Mouse (Mus musculus): ENCODE results near the gene Ndufb6. TPM values are rescaled to one million over a fixed set of nuclear protein-coding genes. Genes with fewer than 3 reads are reported as not detected.

The Ndufb6 gene
- polyA plus RNA-seq, 1 experiment from 2014 or later: 294 TPM

- no peak overlapping the region for H3K27ac ChIP-seq (ENCODE audit: low read depth)
- no peak for TF ChIP-seq CTCF (IDR thresholded peaks at IDR 0.05; ENCODE audit: low read depth)
- no peak for TF ChIP-seq EP300 (IDR thresholded peaks at IDR 0.05; ENCODE audit: low read depth)
- H3K4me2 ChIP-seq (ENCODE audit: low read depth, low read length): no peak overlapping the region
- H3K36me3 ChIP-seq (replicated peaks; ENCODE audit: insufficient read depth, low read length): peaks cover 14% of the 10 kb centered on the region
- no peaks in the 10 kb centered on the region for H3K27me3 ChIP-seq (ENCODE audit: insufficient read depth, low read length)
- H3K4me3 ChIP-seq (ENCODE audit: low read depth, low read length): no peak overlapping the region
- WGBS (ENCODE audit: insufficient replicate concordance): 62% methylated on average over 4 of the region's 4 CpGs
- H3K9me3 ChIP-seq (ENCODE audit: low read length): no peaks in the 10 kb centered on the region
- no peak overlapping the region for H3K9ac ChIP-seq (replicated peaks)
- DNase-seq: no peak
- H3K4me1 ChIP-seq (ENCODE audit: insufficient read depth): peaks cover 9% of the 10 kb centered on the region
- no peak for ATAC-seq
Measured at GRCm38 (mm10) chr4:40236829-40237228, 42.4 kb downstream of the Ndufb6 start.

- peaks cover 9% of the 10 kb centered on the region for H3K4me1 ChIP-seq (ENCODE audit: insufficient read depth)
- no peak overlapping the region for H3K4me3 ChIP-seq (ENCODE audit: low read depth, low read length)
- no peak for TF ChIP-seq CTCF (IDR thresholded peaks at IDR 0.05; ENCODE audit: low read depth)
- TF ChIP-seq EP300 (IDR thresholded peaks at IDR 0.05; ENCODE audit: low read depth): no peak
- DNase-seq (no peak), ATAC-seq (no peak)
- 83% methylated on average over 5 of the region's 6 CpGs for WGBS (ENCODE audit: insufficient replicate concordance)
- no peak overlapping the region for H3K4me2 ChIP-seq (ENCODE audit: low read depth, low read length)
- no peaks in the 10 kb centered on the region for H3K9me3 ChIP-seq (ENCODE audit: low read length)
- H3K27ac ChIP-seq (ENCODE audit: low read depth): no peak overlapping the region
- H3K36me3 ChIP-seq (replicated peaks; ENCODE audit: insufficient read depth, low read length): peaks cover 17% of the 10 kb centered on the region
- no peaks in the 10 kb centered on the region for H3K27me3 ChIP-seq (ENCODE audit: insufficient read depth, low read length)
- no peak overlapping the region for H3K9ac ChIP-seq (replicated peaks)
Measured at GRCm38 (mm10) chr4:40234256-40234655, 45.0 kb downstream of the Ndufb6 start.

DNA sequence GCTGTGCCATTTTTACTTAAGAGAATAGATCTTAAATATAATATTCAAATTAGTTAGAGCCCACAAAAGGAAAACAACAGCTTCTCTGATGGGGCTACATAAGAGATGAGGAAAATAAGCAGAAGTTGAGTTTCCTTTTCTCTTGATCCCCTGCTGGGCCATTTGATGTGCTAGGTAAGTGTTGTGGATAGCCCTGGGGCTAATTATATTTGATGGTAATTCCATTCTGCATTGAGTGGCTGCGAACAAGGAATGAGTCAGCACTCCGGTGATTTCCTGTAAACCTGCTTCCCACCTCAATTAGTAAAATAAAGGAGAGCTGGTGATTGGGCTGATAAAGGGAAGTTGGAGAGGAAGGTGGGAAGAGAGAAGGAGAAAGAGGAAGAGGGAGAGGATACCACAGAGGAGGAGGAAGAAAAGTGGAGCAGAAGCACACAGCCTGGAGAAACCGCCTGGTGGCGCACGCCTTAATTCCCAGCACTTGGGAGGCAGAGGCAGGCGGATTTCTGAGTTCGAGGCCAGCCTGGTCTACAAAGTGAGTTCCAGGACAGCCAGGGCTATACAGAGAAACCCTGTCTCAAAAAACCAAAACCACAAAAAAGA is 46.1 kb downstream of the Ndufb6 start:
- ATAC-seq (no peak), DNase-seq (no peak)
- WGBS (ENCODE audit: insufficient replicate concordance): 67% methylated on average over 7 of the region's 7 CpGs
- H3K4me2 ChIP-seq (ENCODE audit: low read depth, low read length): no peak overlapping the region
- peaks cover 20% of the 10 kb centered on the region for H3K36me3 ChIP-seq (replicated peaks; ENCODE audit: insufficient read depth, low read length)
- H3K27ac ChIP-seq (ENCODE audit: low read depth): no peak overlapping the region
- H3K9ac ChIP-seq (replicated peaks): no peak overlapping the region
- no peak overlapping the region for H3K4me3 ChIP-seq (ENCODE audit: low read depth, low read length)
- H3K27me3 ChIP-seq (ENCODE audit: insufficient read depth, low read length): no peaks in the 10 kb centered on the region
- no peaks in the 10 kb centered on the region for H3K9me3 ChIP-seq (ENCODE audit: low read length)
- peaks cover 6% of the 10 kb centered on the region for H3K4me1 ChIP-seq (ENCODE audit: insufficient read depth)
- TF ChIP-seq CTCF (IDR thresholded peaks at IDR 0.05; ENCODE audit: low read depth) (no peak), EP300 (IDR thresholded peaks at IDR 0.05; ENCODE audit: low read depth) (no peak)

GRCm38 (mm10) chr4:40229723-40230122 is 49.5 kb downstream of the Ndufb6 start:
- Histone ChIP-seq H3K9ac (replicated peaks) (no peak overlapping the region), H3K36me3 (replicated peaks; ENCODE audit: insufficient read depth, low read length) (peaks cover 36% of the 10 kb centered on the region), H3K9me3 (ENCODE audit: low read length) (no peaks in the 10 kb centered on the region), H3K4me1 (ENCODE audit: insufficient read depth) (no peaks in the 10 kb centered on the region), H3K4me2 (ENCODE audit: low read depth, low read length) (no peak overlapping the region), H3K27ac (ENCODE audit: low read depth) (no peak overlapping the region), H3K4me3 (ENCODE audit: low read depth, low read length) (no peak overlapping the region), H3K27me3 (ENCODE audit: insufficient read depth, low read length) (no peaks in the 10 kb centered on the region)
- no peak for DNase-seq
- no peak for TF ChIP-seq CTCF (IDR thresholded peaks at IDR 0.05; ENCODE audit: low read depth)
- no peak for TF ChIP-seq EP300 (IDR thresholded peaks at IDR 0.05; ENCODE audit: low read depth)
- ATAC-seq: no peak
- 93% methylated on average over 6 of the region's 6 CpGs for WGBS (ENCODE audit: insufficient replicate concordance)

DNA sequence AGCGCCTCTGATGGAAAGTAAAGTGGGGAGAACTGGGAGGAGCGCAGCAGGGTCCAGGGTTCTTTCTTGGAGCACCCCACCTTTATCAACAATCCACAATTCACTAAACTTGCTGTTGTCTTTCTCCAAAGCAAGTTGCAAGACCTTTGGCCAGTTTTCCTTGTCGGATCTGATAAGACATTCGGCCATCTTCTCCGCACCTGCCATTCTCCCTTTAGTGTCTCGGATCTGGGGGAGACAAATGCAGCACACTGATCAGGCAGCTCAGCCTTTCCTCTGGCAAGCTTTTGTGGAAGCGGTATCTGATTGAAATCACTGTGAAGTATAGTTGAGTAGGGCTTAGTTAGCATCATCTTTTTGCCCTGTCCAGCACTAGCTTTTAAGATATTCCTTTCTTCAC is 51.3 kb downstream of the Ndufb6 start:
- no peak overlapping the region for H3K27ac ChIP-seq (ENCODE audit: low read depth)
- peaks cover 39% of the 10 kb centered on the region for H3K36me3 ChIP-seq (replicated peaks; ENCODE audit: insufficient read depth, low read length)
- 83% methylated on average over 7 of the region's 7 CpGs for WGBS (ENCODE audit: insufficient replicate concordance)
- DNase-seq (no peak), ATAC-seq (no peak)
- TF ChIP-seq CTCF (IDR thresholded peaks at IDR 0.05; ENCODE audit: low read depth): no peak
- no peak for TF ChIP-seq EP300 (IDR thresholded peaks at IDR 0.05; ENCODE audit: low read depth)
- no peaks in the 10 kb centered on the region for H3K9me3 ChIP-seq (ENCODE audit: low read length)
- H3K4me1 ChIP-seq (ENCODE audit: insufficient read depth): no peaks in the 10 kb centered on the region
- H3K4me3 ChIP-seq (ENCODE audit: low read depth, low read length): no peak overlapping the region
- H3K9ac ChIP-seq (replicated peaks): no peak overlapping the region
- H3K4me2 ChIP-seq (ENCODE audit: low read depth, low read length): no peak overlapping the region
- no peaks in the 10 kb centered on the region for H3K27me3 ChIP-seq (ENCODE audit: insufficient read depth, low read length)

DNA sequence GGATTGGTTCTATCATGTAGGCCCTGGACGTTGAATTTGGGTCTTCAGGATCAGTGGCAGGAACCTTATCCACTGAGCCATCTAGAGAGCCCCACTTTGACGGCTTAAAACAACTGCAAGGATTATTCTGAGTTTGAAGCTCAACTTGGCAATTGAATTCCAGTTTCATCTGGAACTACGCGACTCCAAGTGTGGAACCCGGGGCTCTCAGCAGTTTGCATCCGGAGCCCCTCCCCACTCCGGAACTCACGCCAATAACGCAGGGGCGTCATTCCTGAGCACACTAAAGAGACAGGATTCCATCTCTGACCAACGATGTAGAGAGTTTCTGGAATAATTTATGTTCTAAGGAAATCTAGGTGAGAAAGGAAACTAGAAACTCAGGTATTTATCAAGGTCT is 52.1 kb downstream of the Ndufb6 start:
- Histone ChIP-seq H3K27me3 (ENCODE audit: insufficient read depth, low read length) (no peaks in the 10 kb centered on the region), H3K27ac (ENCODE audit: low read depth) (no peak overlapping the region), H3K9me3 (ENCODE audit: low read length) (no peaks in the 10 kb centered on the region), H3K4me2 (ENCODE audit: low read depth, low read length) (no peak overlapping the region), H3K4me1 (ENCODE audit: insufficient read depth) (no peaks in the 10 kb centered on the region), H3K4me3 (ENCODE audit: low read depth, low read length) (no peak overlapping the region), H3K9ac (replicated peaks) (no peak overlapping the region), H3K36me3 (replicated peaks; ENCODE audit: insufficient read depth, low read length) (peaks cover 35% of the 10 kb centered on the region)
- ATAC-seq (no peak), DNase-seq (no peak)
- WGBS (ENCODE audit: insufficient replicate concordance): 86% methylated on average over 11 of the region's 11 CpGs
- TF ChIP-seq EP300 (IDR thresholded peaks at IDR 0.05; ENCODE audit: low read depth) (no peak), CTCF (IDR thresholded peaks at IDR 0.05; ENCODE audit: low read depth) (no peak)

- H3K9ac ChIP-seq (replicated peaks): no peak overlapping the region
- no peak overlapping the region for H3K4me3 ChIP-seq (ENCODE audit: low read depth, low read length)
- no peak overlapping the region for H3K4me2 ChIP-seq (ENCODE audit: low read depth, low read length)
- H3K36me3 ChIP-seq (replicated peaks; ENCODE audit: insufficient read depth, low read length): peaks cover 35% of the 10 kb centered on the region
- no peaks in the 10 kb centered on the region for H3K27me3 ChIP-seq (ENCODE audit: insufficient read depth, low read length)
- H3K9me3 ChIP-seq (ENCODE audit: low read length): no peaks in the 10 kb centered on the region
- TF ChIP-seq CTCF (IDR thresholded peaks at IDR 0.05; ENCODE audit: low read depth): no peak
- no peaks in the 10 kb centered on the region for H3K4me1 ChIP-seq (ENCODE audit: insufficient read depth)
- WGBS (ENCODE audit: insufficient replicate concordance): 72% methylated on average over 5 of the region's 5 CpGs
- no peak overlapping the region for H3K27ac ChIP-seq (ENCODE audit: low read depth)
- ATAC-seq: no peak
- no peak for DNase-seq
Measured at GRCm38 (mm10) chr4:40226095-40226494, 53.1 kb downstream of the Ndufb6 start.

Measured in liver, postnatal 0 days (tissue).